Mouse (Mus musculus): ENCODE measurements around the gene Troap.

The Troap gene

DNA sequence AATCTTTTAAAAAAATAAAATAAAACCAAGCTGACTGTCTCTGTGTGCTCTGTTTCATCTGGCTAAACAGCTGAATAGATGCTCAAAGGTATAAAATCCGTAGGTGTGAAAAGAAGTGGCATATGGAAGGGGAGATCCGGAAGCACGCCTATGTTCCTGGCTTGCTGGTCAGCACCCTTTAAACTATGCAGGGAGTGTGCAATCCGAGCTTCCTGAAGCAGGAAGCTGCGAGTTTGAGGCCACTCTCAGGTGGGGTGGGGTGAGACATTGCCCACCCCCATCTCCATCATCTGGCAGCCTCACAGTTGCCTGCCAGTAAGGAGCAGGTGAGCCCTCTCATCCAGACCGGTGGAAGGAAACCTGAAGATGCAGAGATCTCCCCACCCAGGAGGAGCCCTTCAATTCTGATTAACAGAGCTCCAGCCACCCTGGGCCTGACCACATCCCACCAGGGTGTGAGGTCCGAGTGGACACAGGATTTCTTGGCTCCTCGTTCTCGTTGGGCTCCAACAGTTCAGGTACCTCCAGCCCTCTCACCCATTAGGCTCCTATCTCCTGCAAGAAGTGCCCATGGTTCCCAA lies at the start of gene Troap:
Troap (plus strand) TSS at position 557 of the 581 bp plus-strand sequence.
- 12% methylated on average over 9 of the region's 9 CpGs for WGBS

DNA sequence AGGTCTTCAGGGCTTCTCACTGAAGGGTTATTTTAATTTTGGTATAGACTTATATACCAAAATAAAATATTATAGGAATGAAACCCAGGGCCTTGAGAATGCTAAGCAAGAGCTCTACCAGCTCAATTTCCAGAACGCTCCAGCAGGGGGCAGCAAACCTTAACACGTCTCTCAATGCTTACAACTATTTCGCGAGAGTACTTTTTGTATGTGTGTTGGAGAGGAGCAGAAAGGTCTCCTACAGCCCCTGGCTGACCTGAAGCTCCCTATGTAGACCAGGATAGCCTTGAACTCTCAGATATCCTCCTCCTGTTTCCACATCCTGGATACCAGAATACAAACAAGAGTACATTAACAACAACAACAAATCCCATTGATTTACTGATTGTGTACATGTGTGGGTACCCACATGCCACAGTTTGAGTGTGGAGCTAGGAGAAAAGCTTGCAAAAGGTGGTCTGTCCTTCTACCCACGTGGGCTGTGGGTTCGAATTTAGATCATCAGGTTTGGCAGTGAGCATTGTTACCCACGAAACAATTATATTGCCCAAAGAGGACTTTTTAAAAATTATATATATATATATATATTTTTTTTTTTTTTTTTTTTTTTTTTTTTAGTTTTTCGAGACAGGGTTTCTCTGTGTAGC lies 49.6 kb upstream of the Troap start:
- 16% methylated on average over 7 of the region's 8 CpGs for WGBS

DNA sequence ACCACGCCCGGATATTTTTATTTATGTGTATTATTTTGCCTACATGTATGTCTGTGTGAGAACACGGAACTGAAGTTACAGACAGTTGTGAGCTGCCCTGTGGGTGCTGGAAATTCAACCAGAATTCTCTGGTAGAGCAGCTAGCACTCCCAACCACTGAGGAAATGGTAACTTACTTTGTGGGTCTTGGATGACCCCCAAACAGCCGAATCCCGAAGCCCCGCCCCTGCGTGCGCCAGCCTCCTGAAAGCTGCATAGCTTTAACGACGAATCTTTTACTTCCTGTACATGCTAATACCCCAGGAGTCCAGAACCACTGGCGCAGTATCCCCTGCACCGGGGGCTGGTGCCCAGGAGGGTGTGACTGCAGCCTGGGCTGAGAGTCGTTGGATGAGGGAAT lies 49.0 kb upstream of the Troap start:
- WGBS = 72% methylated on average over 13 of the region's 13 CpGs

DNA sequence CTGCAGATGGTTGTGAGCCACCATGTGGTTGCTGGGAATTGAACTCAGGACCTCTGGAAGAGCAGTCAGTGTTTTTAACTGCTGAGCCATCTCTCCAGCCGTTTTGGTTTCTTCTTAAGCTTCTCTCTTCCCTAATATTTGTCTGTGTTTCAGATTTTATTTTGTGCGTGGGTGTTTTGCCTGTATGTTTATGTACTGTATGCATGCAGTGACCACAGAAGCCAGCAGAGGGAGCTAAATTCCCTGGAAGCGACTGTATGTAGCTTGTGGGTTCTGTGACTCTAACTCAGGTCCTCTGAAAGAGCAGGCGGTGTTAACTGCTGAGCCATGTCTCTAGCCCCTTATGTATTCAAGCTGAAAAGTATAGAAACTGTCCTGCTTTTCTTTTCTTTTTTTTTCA lies 48.1 kb upstream of the Troap start:
- 65% methylated on average over 4 of the region's 4 CpGs for WGBS

DNA sequence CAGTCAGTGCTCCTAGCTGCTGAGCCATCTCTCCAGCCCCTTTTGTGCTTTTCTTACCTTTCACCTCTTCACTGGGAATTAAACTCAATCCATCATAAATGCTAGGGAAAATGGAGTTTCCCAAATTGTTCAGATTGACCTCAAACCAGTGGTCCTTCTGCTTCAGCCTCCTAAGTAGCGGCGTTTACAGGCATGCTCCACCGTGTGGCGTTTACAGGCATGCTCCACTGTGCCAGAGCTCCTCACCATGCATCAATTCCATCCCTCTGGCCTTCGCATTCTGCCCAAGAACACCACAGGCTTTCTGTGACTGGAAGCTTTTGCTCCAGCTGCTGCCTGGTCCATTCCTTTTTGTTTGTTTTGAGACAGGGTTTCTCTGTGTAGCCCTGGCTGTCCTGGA lies 47.3 kb upstream of the Troap start:
- WGBS = 72% methylated on average over 5 of the region's 5 CpGs

GRCm38 (mm10) chr15:99028874-99029458 lies 45.4 kb upstream of the Troap start:
- 13% methylated on average over 10 of the region's 10 CpGs for WGBS

DNA sequence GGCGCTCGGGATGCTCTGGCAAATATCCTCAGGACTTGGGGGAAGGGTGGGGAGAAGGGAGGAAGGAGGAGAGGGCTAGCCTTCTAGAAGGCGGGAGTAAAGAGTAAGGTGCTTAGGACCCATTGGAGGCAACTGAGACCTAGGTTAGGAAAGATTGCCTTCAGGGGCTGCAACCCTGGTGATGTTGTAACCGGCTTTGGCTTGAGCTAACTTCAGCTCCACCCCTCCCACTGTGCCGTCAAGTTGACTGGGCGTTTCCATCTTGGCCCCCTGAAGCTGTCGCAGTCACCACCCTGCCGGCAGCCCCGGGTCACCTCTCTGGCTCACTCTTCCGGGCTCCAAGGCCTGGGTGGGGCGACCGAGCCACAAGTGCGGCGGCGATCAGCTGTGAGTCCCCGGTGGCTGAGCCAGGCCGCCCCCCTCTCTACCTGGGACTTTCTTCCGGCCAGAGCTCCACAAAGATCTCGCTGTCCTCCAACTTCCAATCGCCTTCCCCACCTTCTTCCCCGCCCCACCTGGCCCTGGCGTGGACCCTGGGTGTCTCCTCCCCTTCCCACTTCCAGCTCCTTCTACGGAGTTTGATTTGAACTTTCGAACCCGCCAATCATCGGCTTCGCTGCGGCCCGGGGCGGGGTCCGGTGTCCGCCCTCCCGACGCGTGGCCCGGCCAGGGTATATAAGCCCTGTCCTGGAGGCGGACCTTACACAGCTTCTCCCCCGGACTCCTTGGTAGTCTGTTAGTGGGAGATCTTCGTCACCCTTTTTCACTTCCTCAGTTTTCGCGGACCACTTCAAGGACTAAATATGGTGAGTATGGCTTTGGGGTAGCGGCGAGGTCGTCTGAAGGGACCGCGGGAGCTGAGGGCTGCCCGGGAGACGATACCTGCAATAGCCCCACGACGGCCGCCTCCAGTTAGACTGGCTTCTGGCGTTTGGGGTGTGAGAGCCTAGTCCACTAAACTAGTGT lies 44.5 kb upstream of the Troap start, which contains the start of gene Tuba1c:
Tuba1c (plus strand) TSS at position 273 of the 966 bp plus-strand sequence.
- WGBS = 2% methylated on average over 52 of the region's 52 CpGs

- WGBS = 14% methylated on average over 26 of the region's 26 CpGs
Observed at GRCm38 (mm10) chr15:99030585-99031387, 43.6 kb upstream of the Troap start.

DNA sequence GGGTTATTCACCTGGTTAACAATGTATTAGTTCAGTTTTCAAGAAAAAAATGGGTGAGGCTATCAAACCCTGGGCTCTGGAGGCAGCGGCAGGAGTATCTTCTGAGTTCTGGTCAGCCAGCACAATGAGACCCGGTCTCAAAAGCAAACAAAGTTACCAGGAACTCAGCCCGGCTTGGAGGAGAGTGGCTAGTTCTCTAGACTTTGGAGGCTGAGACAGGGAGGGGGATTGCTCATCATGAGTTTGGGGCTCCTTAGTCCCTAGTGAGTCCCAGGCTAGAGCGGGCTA lies 43.0 kb upstream of the Troap start:
- WGBS = 86% methylated on average over 4 of the region's 4 CpGs

DNA sequence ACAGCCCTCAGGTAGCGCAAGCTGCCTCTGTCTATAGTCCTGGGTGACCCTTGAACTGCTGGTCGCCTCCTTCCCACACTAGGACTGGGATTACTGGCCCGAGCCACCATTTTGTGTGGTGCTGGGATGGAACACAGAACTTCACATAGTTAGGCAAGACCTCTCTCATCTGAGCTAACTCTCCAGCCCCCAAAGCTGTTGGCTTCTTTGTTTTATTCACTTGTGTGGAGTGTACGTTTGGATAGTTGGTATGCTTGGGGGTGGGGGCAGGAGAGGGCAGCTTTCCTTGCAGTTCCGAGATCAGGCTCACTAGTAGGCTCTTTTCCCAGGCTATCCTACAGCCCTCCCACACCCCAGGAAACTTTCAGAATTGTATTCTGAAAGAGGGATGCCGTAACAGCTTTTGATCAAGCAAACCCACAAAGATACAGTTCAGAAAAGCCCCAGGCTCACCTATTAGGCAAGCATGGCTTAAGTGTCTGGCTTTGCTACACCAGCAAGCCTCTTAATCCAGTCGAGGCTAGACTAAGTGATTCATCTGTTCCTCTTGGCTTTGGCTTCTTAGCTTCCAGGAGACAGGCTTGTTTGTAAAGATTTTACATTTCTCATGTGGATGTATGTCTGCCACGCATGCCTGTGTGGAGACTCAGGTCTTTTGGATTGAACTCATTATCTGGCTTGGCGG lies 42.2 kb upstream of the Troap start:
- WGBS = 81% methylated on average over 9 of the region's 9 CpGs

GRCm38 (mm10) chr15:99032726-99033250 lies 41.6 kb upstream of the Troap start:
- 89% methylated on average over 7 of the region's 7 CpGs for WGBS

GRCm38 (mm10) chr15:99033498-99034270 lies 40.7 kb upstream of the Troap start:
- 67% methylated on average over 7 of the region's 7 CpGs for WGBS

GRCm38 (mm10) chr15:99035431-99035830 lies 38.9 kb upstream of the Troap start:
- WGBS = 60% methylated on average over 4 of the region's 4 CpGs

GRCm38 (mm10) chr15:99036249-99036905 lies 38.0 kb upstream of the Troap start:
- WGBS = 72% methylated on average over 8 of the region's 8 CpGs

DNA sequence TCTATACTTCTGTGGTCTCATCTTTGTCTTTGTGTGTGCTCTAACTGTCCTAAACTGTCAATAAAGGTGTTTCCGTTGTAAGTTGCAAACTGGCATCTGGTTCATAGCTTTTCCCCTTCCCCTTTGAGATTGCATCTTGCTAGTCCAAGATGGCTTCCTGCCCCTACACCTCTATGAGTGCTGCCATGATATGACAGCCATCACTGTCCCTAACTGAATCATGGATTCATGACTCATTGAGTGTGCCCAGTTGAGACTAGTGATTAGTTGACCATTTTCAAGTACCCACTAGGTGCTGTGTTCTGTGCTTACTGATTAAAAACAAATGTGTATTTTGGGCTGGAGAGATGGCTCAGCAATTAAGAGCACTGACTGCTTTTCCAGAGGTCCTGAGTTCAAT lies 36.4 kb upstream of the Troap start:
- WGBS = 100% methylated on average over 1 of the region's 1 CpGs

DNA sequence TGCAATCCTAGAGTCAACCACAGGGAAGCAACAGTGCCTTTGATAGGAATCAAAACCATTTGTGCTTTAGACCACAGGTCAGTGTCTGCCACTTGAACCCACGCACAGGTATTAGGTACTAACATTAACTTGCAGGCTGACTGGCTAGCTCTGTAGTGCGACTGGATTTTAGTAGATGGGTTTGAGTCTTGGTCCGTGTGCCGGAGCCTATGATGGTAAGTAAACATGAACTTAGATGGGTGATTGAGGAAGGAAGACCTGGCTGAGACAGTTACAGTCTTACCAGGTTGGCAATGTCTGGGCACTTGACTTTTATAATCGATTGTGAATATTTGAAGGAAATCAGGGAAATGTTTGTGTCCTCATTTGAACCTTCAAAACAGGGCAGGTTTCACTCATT lies 35.6 kb upstream of the Troap start:
- WGBS = 94% methylated on average over 5 of the region's 5 CpGs

GRCm38 (mm10) chr15:99039306-99039705 lies 35.1 kb upstream of the Troap start:
- 84% methylated on average over 4 of the region's 4 CpGs for WGBS

DNA sequence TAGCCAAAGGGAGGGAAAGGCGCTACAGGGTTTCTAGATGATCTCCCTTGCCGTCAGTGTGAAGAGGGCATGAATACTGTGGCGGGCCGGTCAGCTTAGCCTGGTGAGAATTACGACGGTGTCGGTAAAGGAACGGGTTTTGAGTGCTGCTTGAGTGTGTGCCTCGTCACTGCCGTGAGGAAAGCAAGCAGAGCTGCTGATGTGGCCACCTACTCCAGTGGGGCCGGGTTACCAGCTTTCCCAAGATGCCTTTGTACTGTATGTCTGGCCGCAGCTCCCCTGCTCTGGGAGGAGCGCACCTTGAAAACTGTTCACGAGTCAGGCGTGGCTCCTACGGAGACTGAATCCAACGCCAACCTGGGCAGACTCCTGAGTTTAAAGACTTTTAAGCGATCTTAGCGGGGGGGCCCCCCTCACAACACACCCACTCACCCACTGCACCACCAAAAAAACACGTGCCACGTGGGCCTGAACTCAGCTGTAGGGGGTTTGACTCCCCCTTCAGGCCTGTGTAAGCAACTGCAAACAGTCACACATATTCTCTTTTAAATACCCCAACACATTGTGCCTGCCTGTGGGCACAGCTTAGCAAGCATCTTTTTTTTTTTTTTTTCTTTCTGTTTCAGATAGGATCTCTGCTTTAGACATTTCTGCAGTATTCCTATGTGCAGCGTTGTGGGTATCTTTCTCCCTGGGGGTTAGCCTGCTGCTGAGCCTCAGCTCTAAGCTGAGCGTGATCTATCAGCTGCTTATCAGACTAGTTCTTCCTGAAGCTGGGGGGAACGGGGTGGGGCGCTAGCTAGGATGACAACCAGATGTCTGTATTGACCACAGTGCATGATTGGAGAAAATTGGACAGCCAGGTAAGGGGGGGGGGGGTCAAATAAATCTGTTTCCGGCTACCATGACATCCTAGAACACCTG lies 34.1 kb upstream of the Troap start:
- WGBS = 63% methylated on average over 26 of the region's 26 CpGs

Data from cerebral cortex, adult 2 months (tissue).